Mouse (Mus musculus) CD4-positive helper T cell, adult 2 months (primary cell): ENCODE measurements around the gene Ephb1.

ENCODE experiments used
- DNase-seq: peaks from one replicate; pipeline ENCODE4 v3.0.0-alpha.2; 2012; ENCODE audit warnings: low read depth, missing footprints, low spot score

Gene Ephb1

GRCm38 (mm10) chr9:102069151-102069882 lies 285.2 kb downstream of the Ephb1 start:
- DNase-seq = no peak

DNA sequence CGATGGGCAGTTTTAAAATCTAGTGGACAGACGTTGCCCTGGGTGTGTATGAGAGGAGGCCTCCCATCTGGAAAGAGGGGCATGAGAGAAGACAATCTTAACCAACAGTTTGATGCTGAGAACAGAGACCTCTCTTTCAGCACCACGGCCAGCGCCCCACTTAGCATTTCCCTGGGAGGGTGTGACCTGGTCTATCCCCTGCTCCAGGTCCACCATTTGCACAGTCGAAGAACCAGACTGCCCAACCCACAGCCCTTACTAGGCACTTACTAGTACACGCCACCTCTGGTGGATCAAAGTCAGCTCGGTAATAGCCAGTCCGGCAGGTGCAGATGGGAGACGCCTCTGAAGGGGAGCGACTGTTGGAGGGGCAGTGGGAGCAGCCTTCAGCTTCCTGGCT lies 287.9 kb downstream of the Ephb1 start:
- no peak for DNase-seq

- DNase-seq = no peak
These were observed 308.6 kb downstream of the Ephb1 start for GRCm38 (mm10) chr9:102045886-102046285.

DNA sequence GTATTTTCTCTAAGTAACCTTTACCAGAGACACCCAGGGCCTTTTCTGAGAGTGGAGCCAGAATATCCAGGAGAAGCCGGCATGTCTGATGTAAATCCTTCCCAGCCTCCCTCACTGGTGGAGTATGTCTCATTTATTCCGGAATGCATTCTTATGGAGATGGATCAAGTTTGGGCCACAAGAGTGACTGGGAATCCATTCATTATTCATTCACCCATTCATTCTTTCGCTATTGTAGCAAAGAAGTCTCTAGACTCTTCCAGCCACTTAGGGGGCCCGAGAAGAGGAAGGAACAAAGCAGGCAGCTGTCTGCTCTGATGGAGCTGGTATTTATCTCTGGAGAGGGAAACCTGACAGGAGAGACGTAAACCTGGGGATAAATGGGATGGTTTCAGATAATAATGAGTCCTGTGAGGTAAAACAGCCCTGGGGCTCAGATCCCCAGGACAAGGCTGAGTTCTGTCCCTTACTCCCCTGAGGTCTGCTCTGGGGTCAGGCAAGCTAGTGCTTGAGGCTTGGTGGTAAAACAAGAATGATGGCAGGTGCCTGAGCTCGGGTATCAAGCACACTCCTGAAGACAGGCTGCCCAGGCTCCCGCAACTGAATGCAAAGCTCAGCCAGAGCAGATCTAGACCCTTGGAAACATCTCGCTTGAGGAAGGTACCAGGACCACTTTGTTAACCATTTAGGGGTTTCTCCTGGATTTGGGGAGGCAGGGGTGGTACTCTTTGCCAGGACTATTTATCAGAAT lies 309.2 kb downstream of the Ephb1 start:
- DNase-seq = no peak

GRCm38 (mm10) chr9:102039011-102039733 lies 315.3 kb downstream of the Ephb1 start:
- no peak for DNase-seq

GRCm38 (mm10) chr9:102036132-102036531 lies 318.4 kb downstream of the Ephb1 start:
- DNase-seq = no peak

DNA sequence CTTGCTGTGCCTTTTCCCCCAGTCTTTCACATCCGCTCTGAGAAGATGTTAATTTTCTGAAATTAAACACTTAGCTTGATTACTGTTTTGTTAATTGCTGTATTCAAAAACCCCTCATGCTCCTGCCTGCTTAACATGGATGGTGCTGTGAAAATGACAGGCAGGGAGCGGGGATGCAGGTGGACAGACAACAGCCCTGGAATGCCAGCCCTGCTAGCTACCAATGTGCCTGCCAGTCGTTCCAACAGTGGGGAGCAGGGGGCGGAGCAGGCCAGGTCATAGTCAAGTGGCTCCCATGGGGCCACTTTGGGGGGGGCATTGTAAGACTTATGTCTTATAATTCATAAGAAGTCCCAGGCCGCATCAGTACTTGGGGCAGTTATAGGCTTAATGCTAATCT lies 321.3 kb downstream of the Ephb1 start:
- no peak for DNase-seq

GRCm38 (mm10) chr9:102032376-102032775 lies 322.1 kb downstream of the Ephb1 start:
- no peak for DNase-seq

- no peak for DNase-seq
These were observed 324.8 kb downstream of the Ephb1 start for GRCm38 (mm10) chr9:102029661-102030060.

DNA sequence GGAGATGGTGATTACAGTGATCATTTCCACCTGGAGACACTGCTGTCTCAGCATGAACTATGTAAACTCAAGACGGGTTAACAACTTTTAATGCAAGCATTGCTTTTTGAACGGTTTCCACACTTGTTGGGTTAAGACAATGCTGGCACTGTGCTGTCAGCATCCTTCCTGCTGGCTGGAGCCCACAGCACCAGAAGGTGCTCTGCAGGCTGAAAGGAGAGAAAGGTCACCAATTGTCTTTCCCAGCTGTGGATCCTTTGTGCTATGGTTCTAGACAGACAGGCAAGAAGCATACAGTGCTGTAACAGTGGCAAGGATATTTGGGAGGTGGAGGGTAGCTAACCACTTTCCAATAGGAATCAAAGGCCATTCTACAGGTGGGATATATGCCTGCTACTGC lies 328.4 kb downstream of the Ephb1 start:
- no peak for DNase-seq

DNA sequence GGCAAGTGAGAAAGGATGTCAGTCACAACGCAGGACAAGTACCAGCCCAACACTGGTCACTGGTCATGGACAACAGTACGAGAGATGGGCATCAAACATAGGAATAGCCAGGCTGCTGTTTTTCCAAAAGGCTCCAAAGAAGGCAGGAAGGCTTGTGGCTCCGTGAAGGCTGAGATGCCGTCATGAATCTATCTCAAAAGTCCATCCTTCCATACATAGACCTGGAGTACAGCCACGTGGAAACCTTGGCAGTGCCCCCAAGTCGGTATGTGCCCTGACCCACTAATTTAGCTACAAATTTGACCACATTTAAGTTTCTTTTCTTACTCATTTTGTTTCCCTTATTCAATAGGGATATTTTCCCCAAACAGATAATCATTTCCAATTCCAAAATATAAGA lies 329.4 kb downstream of the Ephb1 start:
- DNase-seq = no peak

- DNase-seq = no peak
These were observed 339.0 kb downstream of the Ephb1 start for GRCm38 (mm10) chr9:102015516-102015915.

DNA sequence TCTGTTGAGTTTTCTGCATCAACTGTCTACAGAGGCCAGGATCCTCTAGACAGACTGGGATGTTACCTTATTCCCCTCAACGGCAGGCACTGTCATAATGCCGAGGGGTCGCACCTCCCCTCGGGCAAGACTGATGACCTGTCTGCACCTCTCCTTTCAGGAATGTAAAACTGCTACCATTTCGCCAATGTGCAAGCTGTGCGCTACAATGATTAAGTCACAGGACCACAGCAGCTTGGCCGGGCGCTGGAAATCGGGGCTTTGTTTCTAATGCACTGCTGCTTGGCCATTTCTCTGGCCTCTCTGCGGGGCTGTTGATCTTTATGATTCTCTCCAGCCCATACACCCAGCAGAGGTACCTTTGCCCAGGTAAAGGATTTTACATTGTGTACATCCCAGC lies 346.8 kb downstream of the Ephb1 start:
- DNase-seq = no peak

DNA sequence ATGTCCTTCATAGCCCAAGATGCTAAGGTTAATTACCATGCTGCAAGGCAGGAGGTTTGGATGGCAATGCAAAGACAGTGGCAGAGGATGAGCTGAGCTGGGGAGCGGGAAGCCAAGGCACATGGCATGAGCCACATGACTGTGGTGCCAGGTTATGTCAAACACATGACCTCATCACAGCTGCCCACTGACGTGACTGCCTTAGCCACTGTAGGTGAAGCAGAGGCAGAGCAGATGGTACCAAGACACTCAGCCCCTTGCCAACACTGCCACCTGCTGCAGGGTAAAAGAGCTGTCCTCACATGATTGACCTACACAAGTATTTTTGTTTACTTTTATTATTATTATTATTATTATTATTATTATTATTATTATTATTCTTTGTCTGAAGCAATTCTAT lies 348.0 kb downstream of the Ephb1 start:
- no peak for DNase-seq

- no peak for DNase-seq
These were observed 351.6 kb downstream of the Ephb1 start for GRCm38 (mm10) chr9:102002920-102003319.

DNA sequence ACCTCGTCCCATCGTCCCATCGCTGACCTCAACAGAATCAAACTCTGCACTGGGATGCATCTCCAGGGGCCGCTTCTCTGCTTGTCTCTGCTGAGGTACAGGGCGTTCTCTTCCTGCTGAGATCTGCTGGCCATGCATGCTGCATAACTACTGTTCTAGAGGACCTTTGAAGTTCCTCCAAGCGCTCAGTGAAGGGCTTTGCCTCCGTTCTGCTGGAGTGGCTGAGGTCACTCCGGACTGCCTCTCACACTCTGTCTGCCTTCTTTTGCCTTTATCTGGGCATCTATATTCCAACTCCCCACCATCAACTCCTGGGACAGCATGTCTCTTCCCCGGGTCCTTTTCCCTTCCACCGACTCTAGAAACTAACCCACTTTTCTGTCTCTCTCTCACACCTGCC lies 352.3 kb downstream of the Ephb1 start:
- no peak for DNase-seq

DNA sequence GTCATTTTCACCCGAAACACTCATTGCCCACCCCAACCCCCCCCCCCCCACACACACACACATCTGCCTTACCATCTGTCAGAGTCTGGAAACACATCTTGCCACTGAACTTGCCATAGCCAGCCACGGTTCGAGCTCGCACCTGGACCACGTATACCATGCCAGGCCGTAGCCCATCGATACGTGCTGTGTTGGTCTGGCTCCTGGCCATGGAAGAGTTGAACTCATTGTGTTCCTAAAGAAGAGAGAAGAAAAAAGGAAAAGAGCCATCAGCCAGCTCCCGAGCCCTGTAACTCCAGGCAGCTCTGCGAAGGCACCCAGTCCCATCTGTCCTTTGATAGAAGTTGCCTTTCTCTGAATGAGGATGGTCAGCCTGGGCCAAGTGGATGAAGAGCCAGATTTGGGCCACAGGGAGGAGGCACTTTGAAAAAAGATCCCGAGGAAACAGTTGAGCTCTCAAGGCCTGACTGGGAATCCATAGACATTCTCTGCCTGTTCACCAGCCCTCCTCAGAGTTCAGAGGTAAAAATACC lies 352.8 kb downstream of the Ephb1 start:
- DNase-seq = no peak

- no peak for DNase-seq
These were observed 354.8 kb downstream of the Ephb1 start for GRCm38 (mm10) chr9:101999690-102000089.

DNA sequence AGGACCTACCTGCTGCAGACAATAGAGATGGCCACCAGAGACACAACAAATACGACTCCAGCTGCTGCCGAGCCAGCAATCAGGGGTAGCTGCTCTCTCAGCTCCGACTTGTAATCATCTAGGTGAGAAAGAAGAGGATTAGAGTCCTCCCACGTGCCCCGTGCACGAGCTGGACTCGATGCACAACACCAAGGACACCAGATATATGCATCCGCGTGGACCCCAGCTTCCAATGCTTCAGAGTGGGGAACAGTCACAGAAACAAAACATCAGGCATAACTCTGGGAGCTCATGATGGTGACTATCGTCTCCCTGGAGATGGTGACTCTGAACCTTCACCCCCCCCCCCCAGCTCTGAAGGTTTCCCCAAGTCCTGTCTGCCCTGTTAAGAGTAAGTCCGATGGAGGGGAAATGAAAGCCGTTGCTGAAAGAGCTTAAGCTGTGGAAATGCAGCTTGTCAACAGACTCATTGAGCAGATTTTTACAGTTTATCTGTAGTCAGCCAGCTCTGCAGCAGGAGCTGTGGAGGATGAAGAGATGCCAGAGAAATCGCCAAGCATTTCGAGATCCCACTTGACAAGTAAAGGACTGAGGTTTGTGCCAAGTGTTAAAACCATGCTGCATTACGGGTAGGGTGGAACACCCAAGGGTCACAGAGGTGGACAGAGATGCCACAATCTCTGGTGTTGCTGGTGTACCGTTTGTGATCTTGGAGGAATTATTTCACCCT lies 357.6 kb downstream of the Ephb1 start:
- no peak for DNase-seq

DNA sequence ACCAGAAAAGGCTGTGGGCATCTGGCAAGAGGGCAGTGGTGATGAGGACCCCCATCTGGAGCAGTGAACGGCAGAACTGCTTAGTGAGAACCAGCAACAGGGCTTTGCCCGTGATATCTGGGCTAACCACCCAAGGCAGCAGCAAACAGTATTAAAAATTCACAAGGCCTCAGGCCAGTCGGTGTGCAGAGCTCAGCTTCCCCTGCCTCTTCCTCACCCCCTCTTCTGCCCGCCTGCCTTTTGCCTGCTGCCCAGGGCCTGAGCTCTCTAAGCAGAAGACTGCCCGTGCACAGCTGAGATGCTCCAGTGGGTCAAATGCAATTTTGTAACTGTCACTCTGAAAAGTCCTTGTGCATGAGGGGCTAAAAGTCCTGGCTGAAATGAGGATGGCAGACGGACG lies 358.3 kb downstream of the Ephb1 start:
- DNase-seq = no peak

GRCm38 (mm10) chr9:101995423-101996156 lies 358.9 kb downstream of the Ephb1 start:
- no peak for DNase-seq
